ENCODE assay signal across 10 mouse cellular contexts in the genomic region with DNA sequence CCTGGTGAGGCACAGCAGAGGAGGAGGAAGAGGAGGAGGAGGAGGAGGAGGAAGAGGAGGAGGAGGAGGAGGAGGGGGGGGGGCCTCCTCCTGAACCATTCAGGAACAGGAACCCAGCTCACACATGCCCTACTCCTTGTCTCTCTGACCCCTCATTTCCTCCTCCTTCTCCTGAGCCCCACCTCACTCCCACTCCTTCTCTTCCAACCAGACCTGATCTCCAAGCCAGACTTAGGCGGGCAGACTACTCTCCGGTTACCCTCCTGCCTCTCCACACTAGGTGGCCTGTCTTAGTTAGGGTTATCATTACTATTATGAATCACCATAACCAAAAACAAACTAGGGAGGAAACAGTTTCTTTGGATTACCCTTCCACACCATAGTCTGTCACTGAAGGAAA.
"Had no signal": no experiment of that assay in that cellular context is flagged by ENCODE, and none has a peak within 500 bp of the region (broad histone marks: within the 10 kb centered on the region; RNA-seq: fewer than 3 reads in every experiment).

No protein-coding gene starts in this region.

- H3K36me3 ChIP-seq: kidney, embryonic 15.5 days; neural tube, embryonic 15.5 days had no signal

- H3K4me3 ChIP-seq: kidney, embryonic 15.5 days; left cerebral cortex, adult 2 months; neural tube, embryonic 15.5 days had no signal

- H3K9me3 ChIP-seq: kidney, embryonic 15.5 days; neural tube, embryonic 15.5 days had no signal

- ATAC-seq: intestine, embryonic 16.5 days; liver, postnatal 0 days had no signal

- H3K27me3 ChIP-seq: kidney, embryonic 15.5 days; neural tube, embryonic 15.5 days had no signal

- H3K4me2 ChIP-seq: kidney, embryonic 15.5 days; neural tube, embryonic 15.5 days had no signal

- H3K9ac ChIP-seq: kidney, embryonic 15.5 days; liver, postnatal 0 days; neural tube, embryonic 15.5 days had no signal

- H3K4me1 ChIP-seq: neural tube, embryonic 15.5 days had no signal

- H3K27ac ChIP-seq: left cerebral cortex, adult 2 months; neural tube, embryonic 15.5 days had no signal

- DNase-seq: kidney, postnatal 25 days; liver, postnatal 0 days; lung, postnatal 36 days; right cerebral cortex, adult 18-20 months; right cerebral cortex, postnatal 25 days; thymus, postnatal 36 days had no signal
